Mouse (Mus musculus) liver, adult 2 months (tissue): Measurements from ENCODE around the gene Rassf8.

Source experiments
- CTCF ChIP-seq: fragments of 200-500 bp; IDR thresholded peaks from 2 replicates; pipeline ENCODE4 v1.5.1; 2011; ENCODE audit warnings: low read depth, low read length, control low read depth
- POLR2A ChIP-seq: fragments of 200-500 bp; IDR thresholded peaks from 2 replicates; pipeline ENCODE4 v1.6.1; 2011; ENCODE audit warnings: low read length, control low read depth; ENCODE audit not compliant: insufficient read depth; ENCODE audit errors: extremely low read depth

- TF ChIP-seq CTCF, result no peak
- TF ChIP-seq POLR2A, result no peak
These were observed 6.7 kb downstream of the Rassf8 start for GRCm38 (mm10) chr6:145753296-145753695.
